Mouse (Mus musculus) naive thymus-derived CD4-positive, alpha-beta T cell, adult 2 months (primary cell): ENCODE measurements around the gene Rasal2.

Experiments used
- DNase-seq: peaks from one replicate; pipeline ENCODE4 v3.0.0-alpha.2; 2011; ENCODE audit warnings: low read depth

Gene Rasal2

GRCm38 (mm10) chr1:157141014-157141413 lies 271.4 kb downstream of the Rasal2 start:
- no peak for DNase-seq

DNA sequence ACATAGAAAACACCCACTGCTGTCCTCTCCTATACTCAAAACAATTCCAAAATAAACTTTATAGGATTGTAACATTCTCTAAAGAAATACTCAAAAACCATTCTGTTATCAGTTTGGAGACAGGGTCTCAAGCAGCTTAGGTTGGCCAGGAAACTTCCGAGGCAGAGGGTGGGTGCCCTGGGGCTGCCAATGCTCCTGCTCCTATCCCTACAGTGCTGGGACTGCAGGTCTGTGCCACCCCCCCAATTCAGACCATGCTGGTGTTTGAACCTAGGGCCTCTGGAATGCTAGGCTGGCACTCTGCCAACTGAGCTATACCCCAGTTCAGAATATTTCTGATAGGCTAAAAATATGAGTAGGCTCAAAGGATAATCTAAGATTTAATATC lies 274.5 kb downstream of the Rasal2 start:
- no peak for DNase-seq

- DNase-seq, result no peak
Measured at GRCm38 (mm10) chr1:157137132-157137853, 275.1 kb downstream of the Rasal2 start.

DNA sequence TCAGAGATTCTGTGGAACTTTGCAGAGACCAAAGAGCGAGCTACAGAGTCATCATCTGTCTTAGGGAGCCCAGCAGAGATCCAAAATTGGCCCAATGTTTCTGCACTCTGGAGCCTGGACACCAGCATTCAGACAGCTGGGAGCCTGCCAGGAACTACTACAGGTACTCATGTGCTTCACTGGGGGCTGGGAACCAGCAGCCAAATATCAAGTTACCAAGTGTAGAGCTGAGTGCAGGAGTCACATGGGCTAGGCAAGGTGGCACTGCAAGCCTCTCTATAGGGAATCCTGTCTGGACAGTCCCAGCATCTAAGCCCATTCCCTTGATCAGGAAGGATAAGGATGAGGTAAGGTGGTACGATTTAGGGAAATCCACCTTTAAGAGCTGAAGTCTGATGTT lies 284.2 kb downstream of the Rasal2 start:
- no peak for DNase-seq

- DNase-seq, result no peak
Measured at GRCm38 (mm10) chr1:157123836-157124235, 288.6 kb downstream of the Rasal2 start.

GRCm38 (mm10) chr1:157119168-157119567 lies 293.2 kb downstream of the Rasal2 start:
- no peak for DNase-seq

DNA sequence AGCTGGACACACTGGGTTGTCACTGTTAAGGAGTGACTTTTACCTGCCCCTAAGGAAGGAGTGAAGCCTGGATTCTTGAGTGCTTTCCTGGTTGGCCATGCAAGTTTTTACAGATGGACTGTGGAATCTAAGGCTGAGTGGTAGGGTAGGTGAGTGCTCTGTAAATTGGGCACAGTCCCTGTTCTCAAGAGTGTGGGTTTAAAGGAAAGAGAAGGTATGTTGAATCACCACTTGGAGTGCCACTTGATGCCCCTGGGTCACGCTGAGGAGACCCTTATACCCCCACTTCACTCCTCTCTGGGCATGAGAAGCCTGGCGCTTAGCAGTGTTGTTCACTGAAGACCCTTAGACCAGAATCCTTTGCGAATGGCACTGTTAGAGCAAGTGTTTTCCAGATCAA lies 295.0 kb downstream of the Rasal2 start:
- DNase-seq, result no peak

DNA sequence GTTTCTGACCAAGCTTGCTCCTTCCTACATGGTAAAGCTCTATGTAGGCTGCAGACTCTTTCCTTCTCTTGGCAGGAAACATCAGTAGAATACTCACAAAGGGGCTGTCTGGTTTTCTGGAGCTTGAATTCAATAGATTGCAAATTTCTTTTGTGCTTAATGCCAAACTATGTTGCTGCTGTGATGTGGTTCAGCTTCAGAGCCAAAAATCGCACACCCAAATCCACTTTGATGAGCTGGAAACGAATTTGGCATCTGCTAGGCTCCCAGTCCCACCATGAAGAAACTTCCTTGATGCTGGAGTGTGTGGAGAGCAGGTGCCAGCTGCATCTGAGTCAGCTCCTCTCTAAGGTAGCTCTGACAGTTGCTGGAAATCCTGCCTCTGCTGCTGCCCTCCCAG lies 297.9 kb downstream of the Rasal2 start:
- DNase-seq, result no peak

GRCm38 (mm10) chr1:157110287-157110835 lies 302.0 kb downstream of the Rasal2 start:
- no peak for DNase-seq

GRCm38 (mm10) chr1:157108580-157108979 lies 303.8 kb downstream of the Rasal2 start, which contains the start of gene Tex35:
Gene Tex35, minus strand, starts transcription at chr1:157108680.
- DNase-seq, result no peak

GRCm38 (mm10) chr1:157101122-157101865 lies 311.1 kb downstream of the Rasal2 start:
- peak; percentile 28 for DNase-seq

- no peak for DNase-seq
Measured at GRCm38 (mm10) chr1:157095534-157095933, 316.9 kb downstream of the Rasal2 start.

DNA sequence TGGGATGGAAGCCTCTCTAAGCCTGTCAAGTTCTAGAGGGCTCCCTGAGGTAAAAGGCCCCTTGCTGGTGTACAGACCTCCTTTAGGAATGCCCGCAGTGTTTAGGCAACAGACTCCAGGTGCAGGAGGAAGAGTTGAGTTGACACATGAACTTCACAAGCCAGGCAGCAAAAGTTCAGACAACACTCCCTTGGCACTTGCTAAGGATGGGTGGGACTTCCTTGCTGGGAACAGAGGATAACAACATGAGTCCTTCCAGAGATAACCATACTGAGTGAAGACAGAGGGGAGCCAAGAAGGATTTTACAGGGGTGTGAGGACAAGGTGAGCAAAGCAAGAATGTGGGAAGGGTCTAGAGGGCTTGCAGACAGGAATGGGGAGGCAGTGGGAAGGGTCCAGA lies 319.8 kb downstream of the Rasal2 start:
- DNase-seq, result no peak

- DNase-seq, result no peak
Measured at GRCm38 (mm10) chr1:157092140-157092539, 320.3 kb downstream of the Rasal2 start.

GRCm38 (mm10) chr1:157090835-157091234 lies 321.6 kb downstream of the Rasal2 start:
- no peak for DNase-seq

DNA sequence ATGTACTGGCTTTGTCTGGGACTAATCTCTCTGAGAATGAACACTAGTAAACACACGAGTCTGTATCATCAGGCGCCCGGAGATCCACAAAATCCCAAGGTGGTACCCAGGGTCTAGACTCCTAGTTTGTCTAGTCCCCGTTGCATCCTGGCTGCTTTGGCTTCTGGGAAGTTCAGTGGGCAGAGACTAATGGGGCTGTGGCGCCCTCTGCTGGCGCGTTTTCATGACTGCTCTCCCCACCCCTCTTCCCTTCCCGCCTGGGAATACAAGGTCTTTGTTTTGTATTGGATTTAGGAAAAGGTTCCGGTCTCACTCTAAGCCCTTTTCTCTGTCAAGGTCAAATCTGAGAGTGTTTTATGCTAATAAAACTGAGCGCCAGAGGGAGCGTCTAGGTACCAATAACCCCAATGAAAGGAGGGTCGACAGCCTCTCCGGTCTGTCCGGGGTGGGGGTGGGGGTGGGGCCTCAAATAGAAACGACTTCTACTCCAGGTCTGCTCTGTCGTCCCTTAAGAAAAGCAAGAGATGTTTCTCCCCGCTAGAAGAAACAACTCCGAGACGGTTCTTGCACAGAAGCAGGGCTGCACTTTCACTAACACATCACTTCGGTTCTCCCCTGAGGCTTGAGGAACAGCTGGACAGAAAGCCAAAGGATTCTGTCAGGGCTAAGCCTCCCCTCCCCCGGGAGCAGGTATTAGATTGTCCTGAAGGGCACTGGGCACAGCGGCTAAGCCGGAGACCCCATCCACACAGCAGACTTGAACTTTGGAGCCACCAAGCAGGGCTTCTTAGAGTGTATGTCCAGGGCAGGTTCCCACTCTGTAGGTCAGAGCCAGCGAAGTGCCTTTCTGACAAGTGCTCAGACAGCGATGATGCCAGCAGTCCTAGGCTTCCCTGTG lies 326.0 kb downstream of the Rasal2 start:
- peak; percentile 68 for DNase-seq
